Mouse (Mus musculus): ENCODE results near the gene Wdr89.

DNA sequence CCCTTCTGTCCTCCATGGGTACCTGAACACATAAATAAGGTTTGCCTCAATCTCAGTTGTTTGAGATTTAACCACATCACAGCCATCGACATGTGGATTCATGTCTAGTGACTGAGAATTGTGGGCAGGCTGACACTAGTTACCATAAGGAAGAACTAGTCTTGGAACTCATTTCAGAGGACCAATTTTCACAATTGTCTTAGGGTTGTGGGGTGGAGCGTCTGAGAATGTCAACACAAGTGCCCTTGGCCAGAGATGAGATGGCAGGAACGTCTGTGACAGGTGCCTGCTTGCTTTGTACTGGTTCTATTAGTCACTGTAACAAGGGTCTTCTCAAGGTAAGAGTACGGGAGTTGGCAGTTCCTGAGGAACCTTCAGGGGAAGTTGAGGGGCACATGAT, 11.8 kb upstream of the Wdr89 start:
- no peak for TF ChIP-seq TAL1 (IDR thresholded peaks at IDR 0.05; ENCODE audit: low read length)
- no peak for TF ChIP-seq GATA1 (IDR thresholded peaks at IDR 0.05; ENCODE audit: low read length)
